Mouse (Mus musculus): Measurements from ENCODE around the gene Cd8a.
"Not testable (repeated sequence)": the region's sequence is repeated elsewhere in the genome, so short reads cannot be mapped to it uniquely, and the experiment has no call there.

The Cd8a gene

DNA sequence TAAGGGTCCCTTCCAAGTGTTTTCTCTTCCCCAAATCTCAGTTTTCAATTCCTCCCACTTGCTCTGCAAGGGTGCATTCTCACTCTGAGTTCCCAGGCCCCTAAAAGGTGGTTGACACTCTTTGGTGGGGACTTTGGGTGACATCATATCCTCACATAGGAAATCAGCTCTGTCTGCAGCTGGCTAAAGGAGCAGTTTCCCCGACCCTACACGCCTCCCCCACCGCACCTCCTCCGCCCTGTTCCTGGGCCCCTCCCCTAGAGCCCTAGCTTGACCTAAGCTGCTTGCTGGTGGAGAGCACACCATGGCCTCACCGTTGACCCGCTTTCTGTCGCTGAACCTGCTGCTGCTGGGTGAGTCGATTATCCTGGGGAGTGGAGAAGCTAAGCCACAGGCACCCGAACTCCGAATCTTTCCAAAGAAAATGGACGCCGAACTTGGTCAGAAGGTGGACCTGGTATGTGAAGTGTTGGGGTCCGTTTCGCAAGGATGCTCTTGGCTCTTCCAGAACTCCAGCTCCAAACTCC is at the start of gene Cd8a:
Gene Cd8a (plus strand): TSS at position 179 of the 527 bp plus-strand sequence.
- DNase-seq (ENCODE audit: low spot score) = no peak

- DNase-seq (ENCODE audit: low spot score) = no peak
Measured at GRCm38 (mm10) chr6:71324816-71325215, 48.4 kb upstream of the Cd8a start.

DNA sequence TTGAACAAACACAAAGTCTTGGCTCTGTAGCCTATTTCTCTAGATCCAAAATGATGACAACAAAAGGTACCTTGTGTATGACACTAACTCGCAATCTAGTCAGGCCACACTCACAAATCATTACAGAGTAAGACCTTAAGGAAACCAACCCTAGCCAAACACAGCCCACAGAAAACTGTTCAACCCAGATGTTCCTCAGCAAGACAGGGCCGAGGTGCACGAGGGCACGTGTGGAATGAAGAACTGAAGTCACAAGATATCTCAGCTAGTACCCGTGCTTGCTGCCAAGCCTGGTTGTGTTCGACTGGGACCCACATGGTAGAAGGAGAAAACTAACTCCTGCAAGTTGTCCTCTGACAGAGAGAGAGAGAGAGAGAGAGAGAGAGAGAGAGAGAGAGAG is 43.3 kb upstream of the Cd8a start:
- DNase-seq (ENCODE audit: low spot score) = no peak

- no peak for DNase-seq (ENCODE audit: low spot score)
Measured at GRCm38 (mm10) chr6:71330486-71330885, 42.7 kb upstream of the Cd8a start.

DNA sequence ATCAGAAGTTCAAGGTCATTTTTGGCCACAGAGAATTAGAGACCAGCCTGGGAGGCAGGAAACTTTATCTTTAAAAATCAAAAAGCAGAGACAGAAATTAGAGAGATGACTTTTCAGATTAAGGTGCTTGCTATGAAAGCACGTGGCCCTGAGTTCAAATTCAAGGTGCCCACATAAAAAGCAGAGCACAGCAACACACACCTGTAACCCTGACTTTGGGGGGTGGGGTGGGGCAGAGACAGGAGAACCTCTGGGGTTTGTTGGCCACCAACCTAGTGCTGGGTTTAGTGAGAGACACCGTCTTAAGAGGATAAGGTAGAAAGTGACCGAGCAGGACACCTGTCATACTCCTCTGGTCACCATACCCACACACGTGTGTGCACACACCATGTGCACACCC is 41.7 kb upstream of the Cd8a start:
- DNase-seq (ENCODE audit: low spot score) = not testable (repeated sequence)

DNA sequence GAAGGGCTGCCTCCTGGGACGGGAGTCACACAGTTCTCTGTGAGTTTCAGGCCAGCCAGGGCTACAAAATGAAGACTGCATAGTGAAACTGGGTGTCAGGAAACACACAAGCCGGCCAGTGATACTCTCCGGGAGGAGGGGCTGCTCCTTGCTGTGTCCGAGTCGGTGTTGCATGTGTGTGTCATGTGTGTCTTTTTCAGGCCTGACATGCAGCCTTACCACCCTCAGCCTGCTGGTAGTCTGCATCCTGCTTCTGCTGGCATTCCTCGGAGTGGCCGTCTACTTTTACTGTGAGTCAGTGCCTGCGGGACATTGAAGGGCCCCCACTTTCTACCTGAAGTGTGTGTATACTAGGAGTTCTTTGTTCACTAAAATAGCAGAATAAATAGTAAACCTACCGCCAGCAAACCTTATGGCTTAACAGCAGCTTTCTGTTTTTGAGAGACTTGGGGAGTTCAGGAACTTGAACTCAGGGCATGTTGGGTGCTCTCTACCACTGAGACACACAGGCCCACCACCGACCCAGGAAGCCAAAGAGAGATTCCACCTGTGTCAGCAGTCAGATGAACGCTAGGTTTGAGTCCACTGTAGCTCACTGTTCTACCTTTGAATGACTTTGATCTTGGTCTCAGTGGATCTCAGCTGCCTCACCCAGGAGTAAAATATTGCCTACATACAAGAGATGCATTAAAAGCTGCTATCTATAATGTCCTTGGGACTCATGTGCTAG is 40.8 kb upstream of the Cd8a start:
- DNase-seq (ENCODE audit: low spot score) = no peak

DNA sequence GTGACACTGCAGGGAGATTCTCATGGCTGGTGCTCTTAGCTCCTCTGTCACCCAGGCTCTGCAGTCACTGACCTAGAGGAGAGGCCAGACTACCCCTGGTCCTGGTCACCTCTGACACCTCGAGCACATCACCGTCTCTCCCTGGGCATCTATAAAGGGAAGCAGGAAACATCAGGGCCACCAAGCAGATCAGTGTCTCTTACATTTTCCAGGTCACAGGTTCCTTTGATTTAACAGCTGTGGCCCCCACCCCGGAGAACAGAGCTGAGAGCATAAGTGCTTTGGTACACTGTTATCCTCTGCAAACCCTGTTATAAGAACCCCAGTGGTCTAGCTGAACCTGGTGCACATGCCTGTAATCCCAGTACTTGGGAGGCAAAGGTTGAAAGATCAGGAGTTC is 40.2 kb upstream of the Cd8a start:
- DNase-seq (ENCODE audit: low spot score) = no peak

DNA sequence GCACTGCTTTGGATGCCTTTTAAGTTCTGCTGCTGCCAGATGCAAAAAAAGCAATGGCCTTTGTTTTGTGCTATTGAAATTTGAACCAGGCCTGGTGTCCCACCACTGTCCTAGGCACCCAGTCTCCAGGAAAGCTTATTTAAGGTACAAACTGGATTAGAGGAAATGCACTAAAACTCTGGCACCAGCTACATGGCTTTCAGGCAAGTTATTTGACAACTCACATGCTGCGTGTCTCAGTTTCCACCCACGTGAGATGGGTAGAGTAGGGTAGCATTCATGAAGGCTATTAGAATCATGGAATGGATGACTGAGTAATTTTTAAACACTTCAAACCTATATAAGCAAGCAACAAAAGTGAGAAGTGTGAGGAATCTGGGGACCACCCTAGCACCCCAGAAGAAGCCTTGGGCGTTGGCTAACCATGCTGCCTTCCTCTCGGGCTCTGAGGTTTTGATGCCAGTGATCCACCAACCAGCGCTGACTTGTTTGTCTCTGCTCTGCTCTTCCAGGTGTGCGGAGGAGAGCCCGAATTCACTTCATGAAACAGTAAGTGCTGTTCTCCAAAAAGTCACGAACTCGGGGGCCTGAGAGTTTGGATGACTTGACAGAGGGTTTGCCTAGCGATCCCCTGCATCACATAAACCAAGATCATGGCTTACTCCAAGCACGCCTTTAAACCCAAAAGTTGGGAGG is 39.5 kb upstream of the Cd8a start:
- DNase-seq (ENCODE audit: low spot score) = no peak

GRCm38 (mm10) chr6:71337666-71338065 is 35.6 kb upstream of the Cd8a start:
- DNase-seq (ENCODE audit: low spot score) = no peak

DNA sequence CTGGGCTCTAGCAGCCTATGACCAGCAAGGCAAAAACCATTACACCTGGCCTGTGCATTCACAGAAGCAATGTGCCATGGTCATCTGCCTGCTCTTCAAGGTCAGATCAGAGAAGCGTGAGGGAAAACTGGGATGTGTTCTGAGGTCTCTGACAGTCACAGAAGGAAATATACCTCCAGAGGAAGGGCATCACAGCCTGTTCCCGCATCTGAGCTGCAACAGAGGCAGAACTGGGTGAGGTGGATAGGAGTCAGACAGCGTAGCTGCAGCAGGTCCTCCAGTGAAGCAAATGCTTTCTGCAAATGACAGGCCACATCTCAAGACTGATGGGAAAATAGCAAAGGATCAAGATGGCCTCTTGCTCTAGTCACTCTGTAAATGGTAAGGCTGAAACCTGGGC is 34.3 kb upstream of the Cd8a start:
- no peak for DNase-seq (ENCODE audit: low spot score)

- no peak for DNase-seq (ENCODE audit: low spot score)
Measured at GRCm38 (mm10) chr6:71339351-71339750, 33.9 kb upstream of the Cd8a start.

DNA sequence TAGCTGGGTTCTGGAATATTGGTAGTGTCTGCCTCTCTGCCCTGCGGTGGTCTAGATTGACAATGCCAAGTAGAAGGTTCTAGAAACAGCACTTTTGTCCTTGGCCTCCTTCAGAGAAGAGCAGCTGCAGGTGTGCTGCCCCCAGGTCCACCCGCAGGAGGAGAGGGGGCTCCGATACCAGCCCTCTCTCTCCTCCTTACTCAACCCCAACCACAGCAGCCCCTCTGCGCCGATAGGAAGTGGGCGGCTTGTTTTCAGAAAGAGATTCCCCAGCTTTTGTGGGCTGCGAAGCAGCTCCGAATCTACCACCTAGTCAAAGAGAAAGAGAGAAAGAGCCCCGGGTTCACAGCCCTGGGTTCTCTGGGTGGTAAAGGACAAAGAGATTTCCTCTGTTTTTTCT is 32.0 kb upstream of the Cd8a start:
- DNase-seq (ENCODE audit: low spot score) = no peak

- no peak for DNase-seq (ENCODE audit: low spot score)
Measured at GRCm38 (mm10) chr6:71348006-71348405, 25.2 kb upstream of the Cd8a start.

- DNase-seq (ENCODE audit: low spot score) = no peak
Measured at GRCm38 (mm10) chr6:71351201-71351600, 22.0 kb upstream of the Cd8a start.

DNA sequence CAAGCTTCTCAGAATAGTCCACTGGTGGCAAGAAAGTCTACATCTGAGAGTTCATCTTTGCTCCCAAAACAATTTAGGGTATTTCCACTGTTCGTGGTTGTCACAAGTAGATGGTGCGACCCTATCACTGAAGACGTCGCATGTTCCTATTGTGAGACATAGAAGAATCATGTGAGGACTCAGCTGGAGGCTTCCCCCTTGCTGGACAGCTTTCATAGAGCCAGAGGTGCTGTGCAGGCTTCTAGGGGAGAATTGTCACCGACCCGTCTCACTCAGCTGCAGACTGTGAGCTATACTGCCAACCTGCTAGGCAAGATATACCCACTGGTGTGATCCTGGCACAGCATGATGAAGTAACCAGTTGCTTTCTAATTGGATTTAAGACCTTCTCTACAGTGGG is 21.0 kb upstream of the Cd8a start:
- DNase-seq (ENCODE audit: low spot score) = no peak

GRCm38 (mm10) chr6:71352866-71353427 is 20.3 kb upstream of the Cd8a start:
- DNase-seq (ENCODE audit: low spot score) = no peak

DNA sequence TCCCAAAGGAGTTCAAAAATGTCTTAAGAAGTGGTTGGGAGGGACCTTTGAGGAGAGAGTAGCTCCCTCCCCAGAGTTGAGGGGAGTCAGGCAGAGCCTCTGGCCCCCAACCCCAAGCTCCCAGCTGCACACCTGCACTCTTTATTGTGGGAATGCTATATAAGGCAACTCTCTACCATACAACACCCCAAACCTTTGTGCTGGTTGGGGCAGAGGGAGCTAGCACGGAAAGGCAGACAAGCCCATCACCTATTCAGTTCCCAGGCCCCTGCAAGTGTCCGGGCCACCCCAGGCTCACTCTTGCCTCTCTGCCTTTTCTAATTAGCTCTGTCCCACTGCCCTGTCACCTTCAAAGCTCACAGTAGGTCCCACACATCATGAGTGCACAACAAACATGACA is 19.5 kb upstream of the Cd8a start:
- no peak for DNase-seq (ENCODE audit: low spot score)

DNA sequence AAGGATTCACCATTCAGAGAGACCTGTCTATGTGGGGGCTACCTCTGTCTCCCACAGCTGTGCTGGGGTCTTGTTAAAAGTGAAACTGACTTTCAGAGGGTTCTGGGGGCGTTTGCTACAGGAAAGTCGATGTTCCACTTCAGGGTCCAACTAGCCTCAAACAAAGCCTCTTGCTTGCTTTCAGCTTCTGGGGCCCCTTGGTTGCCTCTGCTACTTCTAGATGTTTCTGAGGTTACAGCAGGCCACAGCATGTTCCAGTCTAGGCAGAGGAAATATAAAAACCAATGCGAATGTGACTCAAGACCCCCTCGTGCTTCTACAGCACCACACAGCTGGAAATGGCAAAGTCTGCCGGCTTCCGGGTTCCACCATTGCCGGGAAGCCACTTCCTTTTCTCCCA is 15.7 kb upstream of the Cd8a start:
- no peak for DNase-seq (ENCODE audit: low spot score)

DNA sequence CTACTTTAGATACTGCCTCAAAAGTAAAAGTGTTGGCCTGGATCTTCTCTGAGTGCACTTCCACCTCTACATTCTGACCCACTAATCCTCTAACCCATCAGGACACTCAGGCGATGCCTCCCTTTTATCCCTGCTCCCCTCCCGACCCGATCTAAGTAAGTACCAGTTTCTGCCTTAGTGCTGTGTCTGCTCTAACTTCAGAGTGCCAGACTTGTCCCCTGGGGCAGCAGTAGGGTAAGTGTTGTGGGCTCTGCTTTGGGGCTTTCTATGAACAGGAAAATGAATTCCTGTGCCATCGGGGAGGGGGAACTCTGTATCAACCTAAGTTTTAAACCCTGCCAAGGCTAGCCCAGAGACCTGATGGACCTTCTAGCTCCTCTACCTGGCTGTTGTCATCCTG is 13.0 kb upstream of the Cd8a start:
- DNase-seq (ENCODE audit: low spot score) = no peak

GRCm38 (mm10) chr6:71360751-71361150 is 12.5 kb upstream of the Cd8a start:
- no peak for DNase-seq (ENCODE audit: low spot score)

DNA sequence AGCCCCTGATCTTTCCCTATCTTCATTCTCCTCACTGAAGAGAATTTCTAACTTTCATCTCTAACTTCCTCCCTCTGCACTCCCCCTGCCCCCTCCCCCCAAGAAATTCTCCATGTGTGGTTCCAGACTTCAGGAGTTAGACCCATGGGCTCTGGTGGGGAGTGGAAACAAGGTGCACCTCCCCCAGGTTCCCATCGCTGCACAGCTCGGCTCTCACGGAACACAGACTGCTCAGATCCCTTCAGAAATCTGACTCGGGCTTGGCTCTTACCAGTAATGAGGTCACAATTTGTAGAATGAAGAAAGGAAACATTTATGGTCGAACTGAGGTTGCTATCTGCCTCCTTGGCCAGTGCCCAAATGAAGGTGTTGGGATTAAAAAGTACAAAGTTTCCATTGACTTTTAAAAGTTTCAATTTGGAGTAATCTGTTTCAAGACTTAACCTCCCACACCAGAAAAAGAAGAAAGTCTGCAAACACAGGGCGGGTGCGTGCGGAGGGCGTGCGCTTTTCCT is 12.0 kb upstream of the Cd8a start:
- DNase-seq (ENCODE audit: low spot score) = no peak

- DNase-seq (ENCODE audit: low spot score) = no peak
Measured at GRCm38 (mm10) chr6:71363995-71364394, 9.2 kb upstream of the Cd8a start.

DNA sequence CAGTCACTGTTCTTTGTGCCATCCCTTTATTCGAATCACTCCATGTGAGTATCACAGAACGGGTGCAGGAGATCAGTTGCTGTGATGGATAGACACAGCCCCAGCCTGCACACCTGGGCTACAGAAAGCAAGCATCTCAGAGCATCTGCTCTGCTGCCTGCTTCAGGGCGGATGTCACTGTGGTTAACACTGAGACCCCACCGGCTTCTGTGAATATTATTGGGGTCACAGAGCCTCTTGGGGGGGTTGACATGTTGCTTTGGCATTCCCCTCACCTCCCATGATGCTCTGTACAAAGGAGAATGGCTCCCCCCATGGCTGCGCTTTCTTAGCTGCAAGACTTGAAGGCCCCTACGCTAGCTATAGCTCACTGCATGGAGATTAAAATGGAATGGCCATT is 3.8 kb upstream of the Cd8a start:
- no peak for DNase-seq (ENCODE audit: low spot score)
